Mouse (Mus musculus) bone marrow macrophage, adult 2 months (primary cell): ENCODE measurements around the gene Sec24b. TPM values are rescaled to one million over a fixed set of nuclear protein-coding genes. Genes with fewer than 3 reads are reported as not detected.

Source experiments
- H3K27ac ChIP-seq: 2 replicates; pipeline ENCODE4 v1.5.1; 2012; ENCODE audit warnings: low read depth, low read length; ENCODE audit not compliant: insufficient read depth
- H3K4me1 ChIP-seq: 2 replicates; pipeline ENCODE4 v1.6.1; 2012; ENCODE audit warnings: low read length; ENCODE audit not compliant: control insufficient read depth, insufficient read depth
- H3K4me3 ChIP-seq: 2 replicates; pipeline ENCODE4 v1.5.1; 2012; ENCODE audit warnings: mild to moderate bottlenecking, low read length, moderate library complexity; ENCODE audit not compliant: insufficient read depth
- CTCF ChIP-seq: IDR thresholded peaks from 2 replicates; pipeline ENCODE4 v1.5.1; 2012; ENCODE audit warnings: low read depth, mild to moderate bottlenecking, low read length, moderate library complexity
- POLR2A ChIP-seq: IDR thresholded peaks from 2 replicates; pipeline ENCODE4 v1.6.1; 2012; ENCODE audit warnings: mild to moderate bottlenecking, low read depth, low read length, borderline replicate concordance
- polyA plus RNA-seq: library from polyadenylated mRNA; stranded (reverse); fragments of >200 nt; gene quantifications from 2 replicates; pipeline ENCODE4 v1.2.4, GENCODE M21; 2012; ENCODE audit not compliant: missing spikeins, insufficient read depth, insufficient read length

The Sec24b gene
- polyA plus RNA-seq, 1 experiment, result 68.3 TPM

DNA sequence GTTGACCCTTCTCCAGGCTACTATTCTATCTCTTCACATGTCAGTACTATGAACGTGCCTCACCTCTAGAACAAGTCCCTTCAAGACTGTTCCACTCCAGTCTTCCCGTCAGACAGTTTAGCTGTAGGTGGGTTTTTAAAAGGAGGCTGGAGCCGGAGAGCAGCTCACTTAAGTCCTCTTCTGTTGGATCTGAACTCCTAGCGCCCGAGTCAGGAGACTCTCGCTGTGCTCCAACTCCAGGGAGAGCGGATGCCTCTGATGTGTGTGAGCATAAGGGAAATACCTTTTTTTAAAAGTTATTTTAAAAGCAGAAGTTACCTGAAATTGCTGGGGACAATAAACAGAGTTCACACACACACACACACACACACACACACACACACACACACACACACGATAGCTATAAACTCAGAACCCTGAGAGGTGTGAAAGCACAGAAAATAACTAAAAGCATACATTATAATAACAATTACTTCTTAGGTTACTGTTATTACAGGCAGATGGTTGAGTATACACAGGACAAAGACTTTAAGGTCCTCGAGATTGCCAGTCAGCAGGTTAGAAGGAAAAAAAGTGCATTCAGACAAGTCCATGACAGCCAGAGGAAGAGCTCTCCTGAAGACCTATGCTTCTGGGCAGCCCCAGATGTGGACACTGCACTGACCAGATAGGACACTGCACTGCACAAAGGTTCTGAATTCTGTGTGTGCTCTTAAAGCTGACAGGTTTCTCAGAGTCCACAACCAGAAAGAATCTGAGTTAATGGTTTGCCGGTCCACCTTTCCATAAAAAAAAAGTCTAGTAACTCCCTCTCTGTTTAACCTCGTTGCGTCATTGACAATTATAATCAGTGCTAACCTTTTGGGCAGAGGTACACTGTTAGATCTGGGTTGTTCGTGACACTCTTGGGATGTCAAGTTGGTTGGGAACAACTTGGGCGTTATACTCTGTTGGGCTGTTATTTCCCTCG, 5.7 kb downstream of the Sec24b start:
- Histone ChIP-seq H3K4me3 (no peak overlapping the region), H3K4me1 (peaks cover 40% of the 10 kb centered on the region), H3K27ac (no peak overlapping the region)
- TF ChIP-seq CTCF (no peak), POLR2A (no peak)

DNA sequence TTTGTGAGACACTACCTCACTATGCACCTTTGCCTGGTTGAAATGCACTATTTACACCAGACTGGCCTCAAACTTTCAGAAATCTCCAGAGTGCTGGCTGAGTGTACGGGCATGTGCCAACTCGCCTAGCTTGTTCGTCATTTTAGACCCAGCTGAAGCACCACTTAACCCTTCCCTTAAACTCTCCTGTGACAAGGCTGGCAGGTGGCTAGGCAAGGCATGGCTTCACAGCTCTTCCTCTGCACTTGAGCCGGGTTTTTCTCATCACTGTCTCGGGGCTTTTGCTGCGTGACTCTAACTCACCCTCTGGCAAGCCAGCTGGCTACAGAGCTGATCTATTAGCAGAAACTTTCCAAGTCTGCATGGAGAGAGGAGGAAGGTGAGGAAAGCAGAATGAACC, 6.8 kb downstream of the Sec24b start:
- H3K27ac ChIP-seq, result no peak overlapping the region
- H3K4me3 ChIP-seq, result no peak overlapping the region
- peaks cover 40% of the 10 kb centered on the region for H3K4me1 ChIP-seq
- TF ChIP-seq CTCF (no peak), POLR2A (no peak)

DNA sequence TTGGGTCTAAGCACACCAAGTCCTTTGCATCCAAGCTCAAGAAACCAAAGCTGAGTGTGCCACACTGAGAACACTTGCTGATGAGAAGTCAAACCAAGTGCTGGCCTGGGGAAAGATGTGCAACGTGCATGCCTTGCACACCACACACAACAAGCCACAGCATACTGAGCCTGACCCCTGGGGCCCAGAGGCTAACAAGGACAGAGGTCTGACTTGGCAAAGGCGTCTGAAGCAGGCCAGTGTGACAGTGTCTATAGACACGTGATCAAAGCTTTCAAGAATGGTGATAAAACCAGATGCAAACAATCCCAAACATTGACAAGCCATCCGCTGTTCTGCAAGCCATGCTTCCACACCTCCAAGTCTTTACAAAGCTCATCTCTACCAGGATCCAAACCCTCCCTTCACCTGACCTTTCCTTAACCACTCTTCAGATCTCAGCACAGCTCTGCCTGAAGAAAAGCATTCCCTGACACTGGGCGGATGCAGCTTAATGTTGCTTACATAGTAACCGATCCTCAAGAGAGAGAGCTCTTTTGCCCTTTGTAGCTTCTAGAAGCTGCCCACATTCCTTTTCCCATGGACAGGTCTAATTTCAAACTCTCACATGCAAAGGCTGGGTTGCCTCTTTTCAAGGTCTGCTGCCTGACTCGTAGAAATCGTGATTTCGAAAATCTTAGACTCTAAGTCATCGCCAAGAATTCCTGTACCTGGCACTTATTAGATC, 7.8 kb downstream of the Sec24b start:
- H3K27ac ChIP-seq, result no peak overlapping the region
- H3K4me1 ChIP-seq, result peaks cover 33% of the 10 kb centered on the region
- H3K4me3 ChIP-seq, result no peak overlapping the region
- TF ChIP-seq CTCF (no peak), POLR2A (no peak)

DNA sequence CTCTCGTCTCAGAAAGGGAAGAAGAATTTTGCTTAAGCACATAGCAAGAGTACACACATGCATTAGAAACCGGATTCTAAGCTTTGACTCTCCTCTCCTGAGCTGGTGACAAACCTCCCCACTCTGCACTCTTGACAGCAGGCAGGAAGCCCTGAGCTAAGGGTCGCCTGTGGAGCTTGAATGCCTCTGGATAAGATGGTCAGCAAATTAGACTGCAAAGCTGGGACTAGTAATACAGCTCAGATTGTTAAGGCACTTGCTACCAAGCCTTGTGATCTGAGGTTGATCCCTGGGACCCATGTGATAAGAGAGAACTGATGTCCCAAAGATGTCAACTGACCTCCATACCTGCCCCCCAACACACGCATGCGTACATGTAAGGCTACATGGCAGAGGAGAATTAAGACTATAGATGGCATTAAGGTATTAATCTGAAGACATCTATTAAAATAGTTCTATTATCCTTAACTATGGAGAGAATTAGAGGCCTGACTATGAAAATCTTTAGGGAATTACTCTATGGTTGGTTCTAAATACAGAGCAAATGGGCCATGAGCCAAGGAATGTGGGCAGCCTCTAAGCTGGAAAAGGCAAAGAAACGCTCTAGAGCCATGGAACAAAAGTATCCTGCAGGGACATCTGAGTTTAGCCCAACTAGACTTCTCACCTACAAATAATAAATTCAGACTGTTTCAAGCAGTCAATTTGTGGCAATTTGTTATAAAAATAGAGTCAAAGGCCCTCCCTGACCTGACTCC, 8.6 kb downstream of the Sec24b start:
- TF ChIP-seq CTCF (no peak), POLR2A (no peak)
- H3K4me3 ChIP-seq, result no peak overlapping the region
- H3K27ac ChIP-seq, result no peak overlapping the region
- peaks cover 27% of the 10 kb centered on the region for H3K4me1 ChIP-seq

- H3K27ac ChIP-seq, result no peak overlapping the region
- TF ChIP-seq CTCF (no peak), POLR2A (no peak)
- H3K4me3 ChIP-seq, result no peak overlapping the region
- H3K4me1 ChIP-seq, result peaks cover 21% of the 10 kb centered on the region
Measured at GRCm38 (mm10) chr3:130052116-130052515, 9.2 kb downstream of the Sec24b start.

GRCm38 (mm10) chr3:130040711-130041110, 20.6 kb downstream of the Sec24b start:
- Histone ChIP-seq H3K27ac (no peak overlapping the region), H3K4me3 (no peak overlapping the region), H3K4me1 (peaks cover 6% of the 10 kb centered on the region; the same call in 1 of the 2 replicates)
- TF ChIP-seq CTCF, result no peak
- TF ChIP-seq POLR2A, result no peak

DNA sequence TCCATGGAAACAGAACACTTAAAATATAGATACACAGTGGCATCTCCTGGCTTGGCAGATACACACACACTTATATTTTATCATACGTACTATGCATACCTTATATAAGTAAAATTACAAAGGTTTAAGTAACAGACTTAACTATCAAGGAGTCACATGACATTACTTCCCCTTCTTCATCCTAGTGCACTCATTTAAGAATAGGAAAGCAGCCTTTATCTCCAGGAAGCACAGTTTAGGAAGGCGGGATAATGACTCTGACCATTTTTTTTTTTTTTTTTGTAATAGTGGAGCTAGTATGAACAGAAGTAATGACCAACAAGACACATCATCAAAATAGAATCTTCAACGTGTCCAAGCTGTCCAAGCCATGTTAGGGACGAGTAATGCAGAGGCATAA, 21.3 kb downstream of the Sec24b start:
- no peak for TF ChIP-seq POLR2A
- TF ChIP-seq CTCF, result no peak
- Histone ChIP-seq H3K4me3 (no peak overlapping the region), H3K27ac (no peak overlapping the region), H3K4me1 (peaks cover 6% of the 10 kb centered on the region; the same call in 1 of the 2 replicates)

DNA sequence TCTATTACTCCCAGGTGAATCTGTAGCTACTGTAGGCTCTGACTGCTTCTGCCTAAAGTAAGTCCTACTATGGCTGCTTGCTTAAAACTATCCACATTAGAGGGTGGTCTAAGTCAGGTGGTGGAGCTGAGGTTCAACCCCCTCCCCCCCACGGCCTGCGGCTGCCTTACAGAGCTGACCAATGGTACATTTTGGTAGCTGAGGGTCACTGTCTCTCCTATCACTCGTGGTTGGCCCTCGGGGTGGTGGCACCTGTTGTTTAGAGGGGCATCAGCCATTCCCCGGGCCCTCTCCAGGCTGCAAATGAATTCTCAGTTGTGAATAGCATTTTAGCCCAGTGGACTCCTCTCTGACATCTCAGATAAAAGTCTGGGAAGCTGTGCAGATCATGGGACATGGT, 32.6 kb downstream of the Sec24b start:
- no peak for TF ChIP-seq POLR2A
- no peak for TF ChIP-seq CTCF
- no peaks in the 10 kb centered on the region for H3K4me1 ChIP-seq
- H3K27ac ChIP-seq, result no peak overlapping the region
- H3K4me3 ChIP-seq, result no peak overlapping the region

DNA sequence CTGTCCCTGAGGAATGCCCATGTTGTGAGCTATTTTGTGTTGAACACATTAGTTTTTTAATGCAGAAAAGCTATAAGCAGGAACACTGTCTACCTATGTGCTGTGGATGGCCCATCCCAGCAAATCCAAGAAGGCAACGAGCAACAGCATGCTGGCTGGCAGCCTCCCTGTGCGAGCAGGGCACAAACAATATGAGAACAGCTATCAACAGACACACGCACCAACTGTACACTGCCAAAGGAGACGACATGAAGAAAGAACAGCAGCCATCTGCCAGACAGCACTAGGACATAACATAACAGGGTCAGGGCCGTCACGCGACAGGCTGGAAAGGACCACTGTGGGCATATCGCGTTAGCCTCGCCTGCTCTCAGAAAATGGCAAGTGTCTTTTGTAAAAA, 35.2 kb downstream of the Sec24b start:
- Histone ChIP-seq H3K4me3 (no peak overlapping the region), H3K27ac (no peak overlapping the region), H3K4me1 (no peaks in the 10 kb centered on the region)
- TF ChIP-seq CTCF (no peak), POLR2A (no peak)
